Mouse (Mus musculus): Measurements from ENCODE around the gene Snx9. TPM values are rescaled to one million over a fixed set of nuclear protein-coding genes. Genes with fewer than 3 reads are reported as not detected.

Snx9 gene
- polyA plus RNA-seq, 1 experiment from 2014 or later, result 12.9 TPM

GRCm38 (mm10) chr17:5801761-5802655 lies 39.1 kb upstream of the Snx9 start:
- Histone ChIP-seq H3K36me3 (replicated peaks) (no peaks in the 10 kb centered on the region), H3K27me3 (ENCODE audit: poor library complexity, severe bottlenecking) (no peaks in the 10 kb centered on the region), H3K9me3 (no peaks in the 10 kb centered on the region), H3K4me1 (peaks cover 7% of the 10 kb centered on the region; the same call in 1 of the 2 replicates), H3K4me3 (no peak overlapping the region), H3K27ac (no peak overlapping the region)
- DNase-seq (ENCODE audit: extremely low spot score, low spot score), result no peak
- 82% methylated on average over 17 of the region's 17 CpGs for WGBS

- no peak for DNase-seq (ENCODE audit: extremely low spot score, low spot score)
- Histone ChIP-seq H3K36me3 (replicated peaks) (no peaks in the 10 kb centered on the region), H3K4me1 (peaks cover 7% of the 10 kb centered on the region; the same call in 1 of the 2 replicates), H3K9me3 (no peaks in the 10 kb centered on the region), H3K27ac (no peak overlapping the region), H3K27me3 (ENCODE audit: poor library complexity, severe bottlenecking) (no peaks in the 10 kb centered on the region), H3K4me3 (no peak overlapping the region)
- 88% methylated on average over 5 of the region's 5 CpGs for WGBS
These were observed 38.5 kb upstream of the Snx9 start for GRCm38 (mm10) chr17:5802656-5802955.

- Histone ChIP-seq H3K27ac (no peak overlapping the region), H3K4me1 (peaks cover 2% of the 10 kb centered on the region; the same call in 1 of the 2 replicates), H3K4me3 (no peak overlapping the region), H3K36me3 (replicated peaks) (no peaks in the 10 kb centered on the region), H3K9me3 (no peaks in the 10 kb centered on the region), H3K27me3 (ENCODE audit: poor library complexity, severe bottlenecking) (no peaks in the 10 kb centered on the region)
- no peak for DNase-seq (ENCODE audit: extremely low spot score, low spot score)
- WGBS, result 92% methylated on average over 10 of the region's 10 CpGs
These were observed 37.7 kb upstream of the Snx9 start for GRCm38 (mm10) chr17:5803229-5804012.

GRCm38 (mm10) chr17:5804370-5805150 lies 36.6 kb upstream of the Snx9 start:
- DNase-seq (ENCODE audit: extremely low spot score, low spot score), result no peak
- H3K27ac ChIP-seq, result no peak overlapping the region
- H3K27me3 ChIP-seq (ENCODE audit: poor library complexity, severe bottlenecking), result no peaks in the 10 kb centered on the region
- H3K9me3 ChIP-seq, result no peaks in the 10 kb centered on the region
- H3K4me3 ChIP-seq, result no peak overlapping the region
- no peaks in the 10 kb centered on the region; the same call in 1 of the 2 replicates for H3K4me1 ChIP-seq
- H3K36me3 ChIP-seq (replicated peaks), result no peaks in the 10 kb centered on the region
- WGBS, result 92% methylated on average over 12 of the region's 12 CpGs

- DNase-seq (ENCODE audit: extremely low spot score, low spot score), result no peak
- no peaks in the 10 kb centered on the region; the same call in 1 of the 2 replicates for H3K9me3 ChIP-seq
- H3K36me3 ChIP-seq (replicated peaks), result no peaks in the 10 kb centered on the region
- H3K4me1 ChIP-seq, result no peaks in the 10 kb centered on the region; the same call in 1 of the 2 replicates
- no peak overlapping the region for H3K4me3 ChIP-seq
- 89% methylated on average over 7 of the region's 7 CpGs for WGBS
- no peak overlapping the region for H3K27ac ChIP-seq
- H3K27me3 ChIP-seq (ENCODE audit: poor library complexity, severe bottlenecking), result no peaks in the 10 kb centered on the region
These were observed 35.8 kb upstream of the Snx9 start for GRCm38 (mm10) chr17:5805151-5805834.

GRCm38 (mm10) chr17:5805935-5806334 lies 35.2 kb upstream of the Snx9 start:
- Histone ChIP-seq H3K27me3 (ENCODE audit: poor library complexity, severe bottlenecking) (no peaks in the 10 kb centered on the region), H3K27ac (0 out of 2 replicates have a peak overlapping the region, but pooled peaks have one; percentile 31), H3K4me3 (no peak overlapping the region), H3K36me3 (replicated peaks) (no peaks in the 10 kb centered on the region), H3K9me3 (no peaks in the 10 kb centered on the region; the same call in 1 of the 2 replicates), H3K4me1 (no peaks in the 10 kb centered on the region; the same call in 1 of the 2 replicates)
- WGBS, result 76% methylated on average over 2 of the region's 2 CpGs
- DNase-seq (ENCODE audit: extremely low spot score, low spot score), result no peak

GRCm38 (mm10) chr17:5806823-5807222 lies 34.3 kb upstream of the Snx9 start:
- Histone ChIP-seq H3K9me3 (no peaks in the 10 kb centered on the region; the same call in 1 of the 2 replicates), H3K27ac (no peak overlapping the region), H3K4me1 (no peaks in the 10 kb centered on the region), H3K27me3 (ENCODE audit: poor library complexity, severe bottlenecking) (no peaks in the 10 kb centered on the region), H3K4me3 (no peak overlapping the region), H3K36me3 (replicated peaks) (no peaks in the 10 kb centered on the region)
- WGBS, result 88% methylated on average over 2 of the region's 2 CpGs
- DNase-seq (ENCODE audit: extremely low spot score, low spot score), result no peak

GRCm38 (mm10) chr17:5807847-5808386 lies 33.2 kb upstream of the Snx9 start:
- DNase-seq (ENCODE audit: extremely low spot score, low spot score), result no peak
- no peaks in the 10 kb centered on the region for H3K4me1 ChIP-seq
- WGBS, result 81% methylated on average over 3 of the region's 3 CpGs

GRCm38 (mm10) chr17:5813863-5814640 lies 27.1 kb upstream of the Snx9 start:
- WGBS, result 67% methylated on average over 8 of the region's 8 CpGs
- Histone ChIP-seq H3K27me3 (ENCODE audit: poor library complexity, severe bottlenecking) (no peaks in the 10 kb centered on the region), H3K4me1 (peaks cover 9% of the 10 kb centered on the region; the same call in 1 of the 2 replicates)

More at GRCm38 (mm10) chr17:5807847-5808386, 33.2 kb upstream of the Snx9 start:
- no peak overlapping the region for H3K4me3 ChIP-seq
- no peaks in the 10 kb centered on the region for H3K27me3 ChIP-seq (ENCODE audit: poor library complexity, severe bottlenecking)
- no peaks in the 10 kb centered on the region; the same call in 1 of the 2 replicates for H3K9me3 ChIP-seq
- H3K36me3 ChIP-seq (replicated peaks), result no peaks in the 10 kb centered on the region
- H3K27ac ChIP-seq, result no peak overlapping the region

GRCm38 (mm10) chr17:5814641-5814920 lies 26.5 kb upstream of the Snx9 start:
- Histone ChIP-seq H3K36me3 (replicated peaks) (no peaks in the 10 kb centered on the region), H3K27ac (no peak overlapping the region), H3K9me3 (no peaks in the 10 kb centered on the region; the same call in 1 of the 2 replicates), H3K27me3 (ENCODE audit: poor library complexity, severe bottlenecking) (no peaks in the 10 kb centered on the region), H3K4me3 (no peak overlapping the region), H3K4me1 (peaks cover 14% of the 10 kb centered on the region)
- no peak for DNase-seq (ENCODE audit: extremely low spot score, low spot score)
- WGBS, result 64% methylated on average over 1 of the region's 1 CpGs

More at GRCm38 (mm10) chr17:5813863-5814640, 27.1 kb upstream of the Snx9 start:
- Histone ChIP-seq H3K4me3 (no peak overlapping the region), H3K9me3 (no peaks in the 10 kb centered on the region; the same call in 1 of the 2 replicates), H3K36me3 (replicated peaks) (no peaks in the 10 kb centered on the region), H3K27ac (no peak overlapping the region)
- DNase-seq (ENCODE audit: extremely low spot score, low spot score), result no peak

GRCm38 (mm10) chr17:5817871-5818270 lies 23.3 kb upstream of the Snx9 start:
- no peaks in the 10 kb centered on the region for H3K9me3 ChIP-seq
- no peak for DNase-seq (ENCODE audit: extremely low spot score, low spot score)
- no peak overlapping the region for H3K27ac ChIP-seq
- H3K4me3 ChIP-seq, result no peak overlapping the region
- H3K36me3 ChIP-seq (replicated peaks), result no peaks in the 10 kb centered on the region
- no peaks in the 10 kb centered on the region for H3K27me3 ChIP-seq (ENCODE audit: poor library complexity, severe bottlenecking)
- H3K4me1 ChIP-seq, result peaks cover 20% of the 10 kb centered on the region
- WGBS, result 93% methylated on average over 2 of the region's 2 CpGs

Measured in forebrain, embryonic 10.5 days (tissue).